Mouse (Mus musculus) left cerebral cortex, adult 8-10 months (tissue): ENCODE results near the gene Tulp4. TPM values are rescaled to one million over a fixed set of nuclear protein-coding genes. Genes with fewer than 3 reads are reported as not detected.

Experiments used
- DNase-seq, 2 experiments: peaks; one replicate each; pipeline ENCODE4 v3.0.0; 2022; ENCODE audit warnings: low spot score in 2 of 2
- total RNA-seq, 4 experiments: library from RNA; stranded (reverse); gene quantifications; 2 replicates each; pipeline ENCODE4 v1.2.4; 2022

Tulp4 gene
- total RNA-seq, 4 experiments from 2014 or later = 363 to 430 (median 399) TPM

GRCm38 (mm10) chr17:6123776-6124175 is 17.5 kb downstream of the Tulp4 start:
- DNase-seq = no peak

GRCm38 (mm10) chr17:6125441-6125840 is 19.2 kb downstream of the Tulp4 start:
- no peak for DNase-seq

- no peak for DNase-seq
Measured at GRCm38 (mm10) chr17:6128039-6128438, 21.8 kb downstream of the Tulp4 start.

- no peak for DNase-seq
Measured at GRCm38 (mm10) chr17:6129361-6129760, 23.1 kb downstream of the Tulp4 start.

- DNase-seq = no peak
Measured at GRCm38 (mm10) chr17:6131083-6131482, 24.8 kb downstream of the Tulp4 start.

- DNase-seq = no peak
Measured at GRCm38 (mm10) chr17:6140875-6141274, 34.6 kb downstream of the Tulp4 start.

GRCm38 (mm10) chr17:6141344-6141743 is 35.1 kb downstream of the Tulp4 start:
- DNase-seq = no peak

- DNase-seq = no peak
Measured at GRCm38 (mm10) chr17:6145244-6145643, 39.0 kb downstream of the Tulp4 start.

GRCm38 (mm10) chr17:6152941-6153340 is 46.7 kb downstream of the Tulp4 start:
- no peak for DNase-seq

- DNase-seq = no peak
Measured at GRCm38 (mm10) chr17:6153581-6153980, 47.3 kb downstream of the Tulp4 start.

- no peak for DNase-seq
Measured at GRCm38 (mm10) chr17:6154366-6154765, 48.1 kb downstream of the Tulp4 start.

GRCm38 (mm10) chr17:6160495-6160894 is 54.3 kb downstream of the Tulp4 start:
- no peak for DNase-seq

- no peak for DNase-seq
Measured at GRCm38 (mm10) chr17:6161916-6162315, 55.7 kb downstream of the Tulp4 start.

- no peak for DNase-seq
Measured at GRCm38 (mm10) chr17:6162761-6163160, 56.5 kb downstream of the Tulp4 start.

GRCm38 (mm10) chr17:6164911-6165310 is 58.7 kb downstream of the Tulp4 start:
- no peak for DNase-seq

GRCm38 (mm10) chr17:6172440-6172839 is 66.2 kb downstream of the Tulp4 start:
- DNase-seq = no peak

GRCm38 (mm10) chr17:6172926-6173690 is 66.9 kb downstream of the Tulp4 start:
- DNase-seq = no peak

GRCm38 (mm10) chr17:6174574-6174973 is 68.3 kb downstream of the Tulp4 start:
- no peak for DNase-seq

GRCm38 (mm10) chr17:6178564-6179267 is 72.5 kb downstream of the Tulp4 start:
- DNase-seq = no peak

GRCm38 (mm10) chr17:6179389-6179788 is 73.2 kb downstream of the Tulp4 start:
- no peak for DNase-seq

GRCm38 (mm10) chr17:6180421-6180820 is 74.2 kb downstream of the Tulp4 start:
- DNase-seq = peak in 1 of 2 experiments; percentile 59

GRCm38 (mm10) chr17:6182715-6183114 is 76.5 kb downstream of the Tulp4 start:
- DNase-seq = no peak

- no peak for DNase-seq
Measured at GRCm38 (mm10) chr17:6186651-6187050, 80.4 kb downstream of the Tulp4 start.
